Mouse (Mus musculus) myocyte (in vitro differentiated cells): ENCODE results near the gene Il22. TPM values are rescaled to one million over a fixed set of nuclear protein-coding genes. Genes with fewer than 3 reads are reported as not detected.
"Not testable (repeated sequence)": the region's sequence is repeated elsewhere in the genome, so short reads cannot be mapped to it uniquely, and the experiment has no call there.

Experiments
- H3K27me3 ChIP-seq: one replicate; pipeline ENCODE4 v1.6.1; 2011; ENCODE audit not compliant: control insufficient read depth, insufficient read depth, insufficient read length
- H3K36me3 ChIP-seq: one replicate; pipeline ENCODE4 v1.6.1; 2011; ENCODE audit not compliant: control insufficient read depth, insufficient read depth
- H3K4me2 ChIP-seq: one replicate; pipeline ENCODE4 v1.6.1; 2011; ENCODE audit warnings: low read depth, control low read depth
- H3K4me3 ChIP-seq: one replicate; pipeline ENCODE4 v1.5.1; 2011; ENCODE audit warnings: mild to moderate bottlenecking, control low read depth, moderate library complexity
- H3K79me2 ChIP-seq: one replicate; pipeline ENCODE4 v1.6.1; 2011; ENCODE audit not compliant: control insufficient read depth, insufficient read depth
- H3ac ChIP-seq: one replicate; pipeline ENCODE4 v1.6.1; 2011; ENCODE audit not compliant: control insufficient read depth, insufficient read length
- CEBPB ChIP-seq: IDR thresholded peaks from 2 replicates; pipeline ENCODE4 v1.6.1; 2011; ENCODE audit warnings: mild to moderate bottlenecking, moderate library complexity; ENCODE audit not compliant: poor library complexity, insufficient read depth, severe bottlenecking
- E2F4 ChIP-seq: IDR thresholded peaks from one replicate; pipeline ENCODE4 v1.6.1; 2011; ENCODE audit warnings: mild to moderate bottlenecking, control low read depth, moderate library complexity; ENCODE audit not compliant: insufficient read depth
- MAX ChIP-seq: IDR thresholded peaks from one replicate; pipeline ENCODE4 v1.6.1; 2011; ENCODE audit warnings: low read depth, mild to moderate bottlenecking, control low read depth
- MYOD1 ChIP-seq, 3 experiments: IDR thresholded peaks; one replicate each; pipeline ENCODE4 v1.6.1; 2011; ENCODE audit warnings: control low read depth in 2 of 3, low read depth in 2 of 3, mild to moderate bottlenecking in 2 of 3, moderate library complexity in 1 of 3; ENCODE audit not compliant: insufficient read length in 2 of 3, control insufficient read depth in 1 of 3
- MYOG ChIP-seq, 3 experiments: IDR thresholded peaks; one replicate each; pipeline ENCODE4 v1.6.1; 2011; ENCODE audit warnings: control low read depth in 2 of 3, low read depth in 2 of 3, mild to moderate bottlenecking in 2 of 3; ENCODE audit not compliant: insufficient read length in 2 of 3, control insufficient read depth in 1 of 3, insufficient read depth in 1 of 3
- POLR2A ChIP-seq: IDR thresholded peaks from one replicate; pipeline ENCODE4 v1.6.1; 2011; ENCODE audit warnings: low read depth, mild to moderate bottlenecking, control low read depth, moderate library complexity; ENCODE audit not compliant: insufficient read length
- POLR2AphosphoS2 ChIP-seq: IDR thresholded peaks from one replicate; pipeline ENCODE4 v1.6.1; 2011; ENCODE audit warnings: low read depth, control low read depth; ENCODE audit not compliant: insufficient read length
- REST ChIP-seq: IDR thresholded peaks from one replicate; pipeline ENCODE4 v1.6.1; 2011; ENCODE audit warnings: mild to moderate bottlenecking, control low read depth, moderate library complexity; ENCODE audit not compliant: insufficient read depth, insufficient read length
- SRF ChIP-seq: IDR thresholded peaks from one replicate; pipeline ENCODE4 v1.6.1; 2011; ENCODE audit warnings: low read depth; ENCODE audit not compliant: control insufficient read depth, insufficient read length
- TCF12 ChIP-seq: IDR thresholded peaks from one replicate; pipeline ENCODE4 v1.6.1; 2011; ENCODE audit warnings: mild to moderate bottlenecking, control low read depth; ENCODE audit not compliant: poor library complexity, insufficient read depth, severe bottlenecking
- TCF3 ChIP-seq: IDR thresholded peaks from one replicate; pipeline ENCODE4 v1.6.1; 2011; ENCODE audit warnings: low read depth, control low read depth; ENCODE audit not compliant: insufficient read length
- USF1 ChIP-seq: IDR thresholded peaks from one replicate; pipeline ENCODE4 v1.6.1; 2011; ENCODE audit warnings: low read depth, mild to moderate bottlenecking, control low read depth, moderate library complexity
- polyA plus RNA-seq: library from polyadenylated mRNA; unstranded; fragments of >200 nt; fragmentation: generic; extraction: Trizol; gene quantifications from one replicate; pipeline ENCODE4 v1.2.1, GENCODE M21; 2012; ENCODE audit warnings: missing spikeins

Gene Il22
- polyA plus RNA-seq, 1 experiment, result not detected

DNA sequence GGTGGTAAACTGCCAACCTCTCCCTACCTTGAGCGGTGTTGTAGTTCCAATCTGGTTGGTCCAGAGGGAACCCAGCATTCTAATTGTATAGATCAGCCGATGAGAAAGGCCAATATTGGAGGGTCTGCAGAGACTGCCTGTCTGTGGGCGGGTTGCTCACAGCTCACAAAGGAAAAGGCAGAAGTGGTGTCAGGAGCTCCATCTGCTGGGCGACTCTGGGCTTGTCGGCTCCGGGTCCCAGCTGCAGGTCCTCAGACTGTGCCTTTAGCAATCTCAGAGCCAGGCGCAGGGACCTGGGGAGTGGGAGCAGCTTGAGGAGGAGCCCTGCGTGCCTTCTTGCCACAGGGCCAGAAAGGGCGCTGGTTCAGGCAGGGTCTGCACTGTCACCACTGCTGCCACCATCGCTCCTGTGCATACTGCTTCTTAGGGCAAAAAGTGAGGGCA, 46.1 kb downstream of the Il22 start:
- H3K4me2 ChIP-seq, result no peak overlapping the region

DNA sequence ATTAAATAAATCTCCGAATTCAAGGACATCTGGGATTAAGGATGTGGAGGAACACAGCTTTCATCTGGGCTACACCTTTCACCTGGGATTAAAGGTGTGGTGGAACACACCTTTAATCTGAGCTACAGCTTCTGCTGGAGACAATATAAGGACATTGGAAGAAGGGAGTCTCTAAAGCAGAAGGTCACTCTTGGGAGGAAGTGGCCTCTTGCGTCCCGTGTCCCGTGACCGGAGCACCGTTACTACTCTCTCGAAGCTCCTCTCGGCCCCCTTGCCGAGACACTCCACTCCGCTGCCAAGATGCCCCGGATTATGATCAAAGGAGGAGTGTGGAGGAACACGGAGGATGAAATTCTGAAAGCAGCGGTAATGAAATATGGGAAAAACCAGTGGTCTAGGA, 53.6 kb downstream of the Il22 start, which contains the start of gene Gm32802:
TSS of gene Gm32802 (plus strand) at position 301 of the 400 bp plus-strand sequence.
- not testable (repeated sequence) for H3ac ChIP-seq, H3K4me3 ChIP-seq, H3K36me3 ChIP-seq, H3K79me2 ChIP-seq, H3K27me3 ChIP-seq, H3K4me2 ChIP-seq

More for the DNA sequence above, 46.1 kb downstream of the Il22 start:
- Histone ChIP-seq H3K4me3 (no peak overlapping the region), H3K79me2 (no peaks in the 10 kb centered on the region), H3K27me3 (no peaks in the 10 kb centered on the region), H3K36me3 (no peaks in the 10 kb centered on the region), H3ac (no peak overlapping the region)
- TF ChIP-seq MAX (no peak), MYOD1 (IDR thresholded peaks at IDR 0.05; ENCODE audit: control insufficient read depth in 1 of 3, insufficient read length in 2 of 3, low read depth in 2 of 3) (no peak), REST (no peak), TCF3 (no peak), E2F4 (no peak), POLR2AphosphoS2 (no peak), USF1 (no peak), TCF12 (no peak), MYOG (IDR thresholded peaks at IDR 0.05; ENCODE audit: control insufficient read depth in 1 of 3, insufficient read depth in 1 of 3, insufficient read length in 2 of 3, low read depth in 2 of 3) (no peak), CEBPB (no peak), POLR2A (no peak), SRF (no peak)

Other genes starting within 250 kb of the Il22 start
- 3.4 TPM for gene Mdm1, start 63.1 kb upstream of the Il22 start, polyA plus RNA-seq
- 0.02 TPM for gene Gm32717, start 35.8 kb downstream of the Il22 start, polyA plus RNA-seq
- gene Gm32802, start 53.7 kb downstream of the Il22 start, polyA plus RNA-seq, result 0.02 TPM
- not detected for gene Iltifb, start 90.1 kb downstream of the Il22 start, polyA plus RNA-seq
- gene Gm9040, start 122.0 kb downstream of the Il22 start, polyA plus RNA-seq, result not detected
- gene Gm9044, start 127.5 kb downstream of the Il22 start, polyA plus RNA-seq, result not detected
- 0.06 TPM for gene Gm9045, start 132.9 kb downstream of the Il22 start, polyA plus RNA-seq
- not detected for gene Gm9046, start 138.3 kb downstream of the Il22 start, polyA plus RNA-seq
- not detected for gene Gm9048, start 143.7 kb downstream of the Il22 start, polyA plus RNA-seq
- gene Gm9049, start 149.2 kb downstream of the Il22 start, polyA plus RNA-seq, result 0.06 TPM
- gene Ifng, start 236.1 kb downstream of the Il22 start, polyA plus RNA-seq, result not detected